Mouse (Mus musculus): ENCODE results near the gene Thada. TPM values are rescaled to one million over a fixed set of nuclear protein-coding genes. Genes with fewer than 3 reads are reported as not detected.
A peak's percentile ranks its signal among the peaks of the same experiment; 100 is the strongest.

Thada gene
- polyA plus RNA-seq, 1 experiment from 2014 or later = 7.8 TPM

DNA sequence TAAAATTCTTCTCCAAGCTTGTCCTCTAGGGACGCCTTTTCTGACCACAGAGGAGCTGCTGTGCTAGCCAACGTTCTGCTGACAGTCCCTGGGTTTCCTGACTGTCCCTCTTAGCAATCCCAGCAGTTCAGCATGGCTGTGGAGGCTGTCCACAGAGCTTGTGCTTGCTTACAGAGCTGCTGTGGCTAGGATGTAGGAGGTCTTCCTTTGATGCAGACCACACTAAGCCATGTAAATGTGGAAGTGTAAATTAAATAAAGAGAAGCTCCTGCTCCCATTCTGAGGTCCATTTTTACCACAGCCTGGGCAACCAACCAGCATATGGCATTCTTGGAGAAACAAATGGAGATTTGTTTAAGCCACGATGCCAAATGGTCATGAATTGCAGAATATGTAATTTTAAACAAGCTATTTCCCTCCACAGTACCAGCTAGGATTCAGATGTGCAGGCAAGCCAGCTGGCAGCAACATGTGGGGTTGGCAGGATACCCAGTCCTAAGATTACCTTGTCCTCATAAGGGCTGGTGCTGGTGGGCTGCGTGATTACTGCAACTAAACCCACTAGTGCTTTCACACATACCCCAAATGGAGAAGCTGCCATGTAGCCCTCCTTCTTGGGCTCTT is 207.3 kb downstream of the Thada start:
- no peak for ATAC-seq
- 60% methylated on average over 4 of the region's 4 CpGs for WGBS (ENCODE audit: insufficient replicate concordance)
- Histone ChIP-seq H3K4me3 (no peak overlapping the region), H3K9me3 (replicated peaks) (no peaks in the 10 kb centered on the region), H3K9ac (no peak overlapping the region), H3K36me3 (0 out of 2 replicates have a peak, but pooled peaks cover 3% of the 10 kb centered on the region), H3K4me2 (no peak overlapping the region), H3K27ac (no peak overlapping the region), H3K4me1 (peaks cover 48% of the 10 kb centered on the region), H3K27me3 (replicated peaks) (no peaks in the 10 kb centered on the region)

DNA sequence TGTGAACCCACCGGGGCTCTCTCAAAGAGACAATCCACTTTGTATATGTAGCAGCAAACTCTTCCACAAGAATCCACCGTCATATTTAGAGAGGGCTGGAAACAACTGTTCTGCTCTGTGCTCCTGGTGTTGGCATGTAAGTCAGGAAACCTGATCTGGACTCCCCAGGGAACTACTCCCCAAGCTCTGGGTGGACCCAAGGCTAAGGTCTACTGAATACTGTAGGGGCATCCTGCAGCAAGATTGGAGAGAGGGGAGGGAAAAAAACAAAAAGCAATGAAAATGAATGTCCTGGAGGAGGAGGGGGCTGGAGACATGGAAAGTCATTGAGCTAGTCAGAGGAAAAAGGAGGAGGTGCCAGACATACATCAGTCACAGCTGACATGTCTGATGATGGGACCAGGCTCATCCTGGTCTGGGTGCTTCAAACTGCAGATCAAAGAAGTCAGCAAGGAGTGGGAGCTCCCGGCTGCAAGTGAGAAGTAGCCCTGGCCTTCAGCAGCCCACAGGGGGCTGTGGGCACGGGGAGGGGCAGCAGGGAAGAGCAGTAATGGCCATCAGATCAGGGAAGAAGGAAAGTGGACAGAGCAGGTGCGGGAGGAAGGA is 208.0 kb downstream of the Thada start:
- H3K4me3 ChIP-seq = no peak overlapping the region
- WGBS (ENCODE audit: insufficient replicate concordance) = 71% methylated on average over 5 of the region's 5 CpGs
- no peak overlapping the region for H3K4me2 ChIP-seq
- no peak for ATAC-seq
- H3K27me3 ChIP-seq (replicated peaks) = no peaks in the 10 kb centered on the region
- H3K9ac ChIP-seq = no peak overlapping the region
- no peak overlapping the region for H3K27ac ChIP-seq
- H3K36me3 ChIP-seq = 0 out of 2 replicates have a peak, but pooled peaks cover 3% of the 10 kb centered on the region
- no peaks in the 10 kb centered on the region for H3K9me3 ChIP-seq (replicated peaks)
- H3K4me1 ChIP-seq = peaks cover 41% of the 10 kb centered on the region

DNA sequence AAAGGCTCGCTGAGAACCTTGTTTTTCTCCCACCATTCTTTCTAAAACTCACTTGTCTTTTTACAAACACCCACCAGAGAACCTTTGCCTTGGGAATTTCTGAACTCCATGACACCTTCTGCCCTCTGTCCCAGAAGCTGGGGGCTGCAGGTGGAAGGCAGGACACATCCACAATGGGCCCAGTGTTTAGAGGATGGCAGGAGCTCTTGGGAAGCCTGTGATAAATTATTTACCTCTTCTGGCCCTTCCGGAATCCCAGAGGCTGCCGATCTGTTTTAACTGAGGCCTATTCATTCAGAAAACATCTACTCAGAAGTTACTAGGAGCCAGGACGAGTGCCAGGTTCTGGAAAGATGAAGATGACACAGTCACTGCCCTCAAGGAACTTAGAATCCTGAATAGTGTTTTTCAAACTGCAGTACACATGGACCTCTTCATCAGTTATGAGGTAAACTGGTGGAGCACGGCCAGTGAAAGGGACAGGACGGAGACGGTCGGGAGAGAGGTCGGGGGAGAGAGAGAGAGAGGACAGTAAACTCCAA is 209.7 kb downstream of the Thada start:
- H3K27ac ChIP-seq = no peak overlapping the region
- no peak for ATAC-seq
- WGBS (ENCODE audit: insufficient replicate concordance) = 79% methylated on average over 9 of the region's 9 CpGs
- no peaks in the 10 kb centered on the region for H3K27me3 ChIP-seq (replicated peaks)
- H3K36me3 ChIP-seq = peaks cover 13% of the 10 kb centered on the region
- no peak overlapping the region for H3K4me2 ChIP-seq
- peaks cover 24% of the 10 kb centered on the region for H3K4me1 ChIP-seq
- no peaks in the 10 kb centered on the region for H3K9me3 ChIP-seq (replicated peaks)
- no peak overlapping the region for H3K9ac ChIP-seq
- no peak overlapping the region for H3K4me3 ChIP-seq

DNA sequence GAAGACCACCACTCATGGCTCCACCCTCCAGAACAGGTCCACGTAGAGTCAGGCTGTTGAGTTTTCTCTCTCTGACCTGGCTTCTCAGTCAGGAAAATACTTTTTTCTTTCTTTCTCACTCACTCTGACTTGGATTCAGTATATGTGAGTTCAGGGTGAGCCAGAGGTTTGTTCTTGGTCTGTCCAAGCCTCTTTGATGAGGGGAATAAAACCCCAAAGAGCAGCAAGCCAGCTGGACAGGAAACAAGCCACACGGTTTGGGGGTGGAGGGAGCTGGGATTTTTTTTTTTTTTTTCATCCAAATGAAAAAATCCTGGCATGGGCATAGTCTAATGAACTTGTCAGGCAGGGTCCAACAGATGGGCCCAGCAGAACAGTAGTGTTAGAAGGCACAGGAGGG is 210.2 kb downstream of the Thada start:
- no peak overlapping the region for H3K4me2 ChIP-seq
- H3K27ac ChIP-seq = no peak overlapping the region
- no peaks in the 10 kb centered on the region for H3K27me3 ChIP-seq (replicated peaks)
- H3K4me1 ChIP-seq = peaks cover 19% of the 10 kb centered on the region
- no peak overlapping the region for H3K4me3 ChIP-seq
- H3K9ac ChIP-seq = no peak overlapping the region
- 65% methylated on average over 2 of the region's 2 CpGs for WGBS (ENCODE audit: insufficient replicate concordance)
- H3K9me3 ChIP-seq (replicated peaks) = no peaks in the 10 kb centered on the region
- ATAC-seq = no peak
- peaks cover 13% of the 10 kb centered on the region for H3K36me3 ChIP-seq

DNA sequence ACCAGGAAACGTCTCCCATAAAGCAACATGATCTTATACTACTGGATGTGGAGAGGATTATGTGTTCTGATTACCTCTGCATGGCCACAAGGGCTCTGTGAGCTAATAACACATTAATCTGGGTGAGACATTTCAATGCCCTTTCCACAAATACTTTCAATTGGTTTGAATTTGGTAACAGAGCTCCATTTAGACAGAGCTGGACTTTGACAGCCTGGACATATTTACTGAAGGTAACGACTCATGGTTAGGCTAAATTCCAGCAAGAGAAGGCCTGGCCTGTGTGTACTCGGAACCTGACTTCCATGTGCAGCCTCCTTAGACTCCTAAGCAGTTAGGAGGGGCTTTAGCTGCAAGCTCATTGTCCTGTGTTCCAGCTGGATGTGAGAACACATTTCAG is 214.6 kb downstream of the Thada start:
- H3K4me2 ChIP-seq = no peak overlapping the region
- H3K4me3 ChIP-seq = no peak overlapping the region
- no peak for ATAC-seq
- no peak overlapping the region; the same call in 1 of the 2 replicates for H3K27ac ChIP-seq
- no peaks in the 10 kb centered on the region for H3K9me3 ChIP-seq (replicated peaks)
- no peak overlapping the region for H3K9ac ChIP-seq
- 70% methylated on average over 3 of the region's 3 CpGs for WGBS (ENCODE audit: insufficient replicate concordance)
- H3K36me3 ChIP-seq = peaks cover 34% of the 10 kb centered on the region
- H3K4me1 ChIP-seq = peaks cover 9% of the 10 kb centered on the region
- no peaks in the 10 kb centered on the region for H3K27me3 ChIP-seq (replicated peaks)

DNA sequence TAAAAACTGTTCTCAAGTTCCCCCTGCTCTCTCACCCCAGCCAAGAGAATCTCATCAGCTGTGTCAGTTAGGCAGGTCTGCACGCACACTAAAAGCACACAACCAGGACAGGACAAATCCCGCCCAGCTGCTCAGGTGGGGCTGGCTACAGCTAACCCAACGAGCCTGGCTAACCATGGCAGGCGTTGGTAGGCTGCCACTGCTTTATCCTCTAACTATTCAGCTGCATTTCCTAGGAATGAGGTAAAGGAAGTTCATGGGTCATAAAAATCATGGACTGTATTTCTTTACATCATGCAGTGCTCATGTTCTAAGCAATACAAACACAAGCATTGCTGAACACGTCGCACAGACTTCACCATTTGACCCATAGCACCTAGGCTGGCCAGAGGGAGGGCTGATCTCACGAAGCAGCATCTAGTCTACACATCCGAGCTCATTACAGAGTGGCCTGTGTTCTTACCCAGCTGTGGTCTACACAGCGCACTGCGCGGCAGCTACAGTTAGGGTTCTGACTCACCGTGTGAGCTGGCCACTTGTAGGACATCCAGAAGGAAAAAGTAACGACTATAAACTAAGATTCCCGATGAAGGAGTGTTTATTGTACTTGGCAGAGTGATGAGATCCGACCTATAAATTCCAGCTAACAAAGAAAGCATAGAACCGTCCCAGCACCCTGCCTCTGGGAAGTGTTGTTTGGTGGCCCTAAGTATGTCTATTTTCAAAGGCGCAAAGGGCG is 221.7 kb downstream of the Thada start:
- H3K27ac ChIP-seq = no peak overlapping the region
- no peak overlapping the region for H3K4me2 ChIP-seq
- H3K9me3 ChIP-seq (replicated peaks) = no peaks in the 10 kb centered on the region
- no peak overlapping the region for H3K4me3 ChIP-seq
- peaks cover 23% of the 10 kb centered on the region for H3K36me3 ChIP-seq
- H3K4me1 ChIP-seq = no peaks in the 10 kb centered on the region
- 83% methylated on average over 18 of the region's 18 CpGs for WGBS (ENCODE audit: insufficient replicate concordance)
- no peaks in the 10 kb centered on the region for H3K27me3 ChIP-seq (replicated peaks)
- no peak overlapping the region for H3K9ac ChIP-seq
- ATAC-seq = no peak

DNA sequence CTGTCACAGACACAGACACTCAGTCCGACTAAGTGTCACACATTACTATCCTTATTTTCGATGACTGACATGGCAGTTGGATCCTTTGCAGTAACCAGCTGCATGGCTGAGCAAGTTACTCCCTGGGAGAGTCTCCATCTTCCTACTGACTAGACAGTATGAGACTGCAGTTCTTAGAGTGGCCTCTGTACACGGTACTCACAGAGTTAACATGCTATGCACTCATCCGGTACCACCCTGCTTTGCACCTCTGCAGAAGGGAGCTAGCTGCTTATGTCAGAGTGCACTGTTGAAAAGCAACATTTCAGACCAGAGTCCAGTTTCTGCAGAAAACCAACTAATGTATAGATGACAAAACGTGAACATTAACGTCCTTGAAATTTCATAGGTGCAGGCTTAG is 222.2 kb downstream of the Thada start:
- Histone ChIP-seq H3K4me1 (no peaks in the 10 kb centered on the region), H3K4me3 (no peak overlapping the region), H3K27ac (no peak overlapping the region), H3K9me3 (replicated peaks) (no peaks in the 10 kb centered on the region), H3K4me2 (no peak overlapping the region), H3K27me3 (replicated peaks) (no peaks in the 10 kb centered on the region), H3K36me3 (peaks cover 26% of the 10 kb centered on the region), H3K9ac (no peak overlapping the region)
- 79% methylated on average over 6 of the region's 6 CpGs for whole genome bisulfite sequencing (ENCODE audit: insufficient replicate concordance)
- ATAC-seq = no peak

DNA sequence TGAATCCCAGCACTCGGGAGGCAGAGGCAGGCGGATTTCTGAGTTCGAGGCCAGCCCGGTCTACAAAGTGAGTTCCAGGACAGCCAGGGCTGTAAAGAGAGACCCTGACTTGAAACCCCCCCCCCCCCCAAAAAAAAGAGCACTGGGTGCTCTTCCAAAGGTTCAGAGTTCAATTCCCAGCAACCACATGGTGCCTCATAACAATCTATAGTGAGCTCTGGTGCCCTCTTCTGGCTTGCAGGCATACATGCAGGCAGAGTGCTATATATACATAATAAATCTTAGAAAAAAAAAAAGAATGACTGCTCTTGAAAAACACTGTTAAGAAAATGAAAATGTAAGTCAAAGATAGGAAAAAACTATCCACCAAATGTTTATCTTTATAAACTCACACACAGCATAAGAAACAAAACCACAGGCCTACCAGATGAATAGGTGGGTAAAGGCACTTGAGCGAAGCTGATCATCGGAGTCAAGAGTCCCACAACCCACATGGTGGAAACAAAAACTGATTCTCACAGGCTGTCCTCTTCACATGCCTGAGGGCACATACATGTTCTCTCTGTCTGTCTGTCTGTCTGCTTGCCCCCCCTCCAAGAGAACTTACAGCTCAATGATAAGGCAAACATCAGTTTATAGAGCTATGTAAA is 224.6 kb downstream of the Thada start:
- Histone ChIP-seq H3K27ac (no peak overlapping the region), H3K36me3 (peaks cover 28% of the 10 kb centered on the region), H3K9me3 (replicated peaks) (no peaks in the 10 kb centered on the region), H3K4me1 (peaks cover 17% of the 10 kb centered on the region), H3K4me3 (no peak overlapping the region), H3K27me3 (replicated peaks) (no peaks in the 10 kb centered on the region), H3K4me2 (no peak overlapping the region), H3K9ac (no peak overlapping the region)
- no peak for ATAC-seq
- 88% methylated on average over 6 of the region's 6 CpGs for WGBS (ENCODE audit: insufficient replicate concordance)

DNA sequence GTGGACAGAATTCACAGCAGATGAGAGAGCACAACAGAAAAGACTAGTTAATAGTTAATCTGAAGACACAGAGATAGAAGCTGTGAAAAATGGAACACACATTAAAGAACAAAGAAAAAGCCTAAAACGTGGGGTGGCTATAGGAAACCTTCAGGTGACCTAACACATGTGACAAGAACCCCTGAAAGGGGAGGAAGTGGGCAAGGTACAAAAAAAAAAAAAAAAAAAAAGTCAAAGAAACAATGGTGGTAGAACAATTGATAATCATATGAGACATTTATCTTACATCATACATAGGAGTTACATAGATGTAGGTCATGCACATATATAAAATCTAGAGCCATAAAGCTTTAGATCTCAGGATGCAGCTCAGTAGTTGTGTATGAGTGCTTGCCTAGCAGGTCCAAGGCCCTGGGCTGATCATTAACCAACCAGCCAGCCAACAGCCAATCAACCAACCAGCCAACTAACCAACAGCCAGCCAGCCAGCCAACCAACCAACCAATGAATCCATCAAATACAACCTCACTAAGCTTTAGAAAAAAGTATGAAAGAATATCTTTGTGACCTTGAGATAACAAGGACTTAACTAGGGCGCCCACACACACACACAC is 226.2 kb downstream of the Thada start:
- no peak for ATAC-seq
- H3K9me3 ChIP-seq (replicated peaks) = peaks cover 6% of the 10 kb centered on the region; the same call in 1 of the 2 replicates
- no peak overlapping the region for H3K9ac ChIP-seq
- peaks cover 26% of the 10 kb centered on the region for H3K36me3 ChIP-seq
- 66% methylated on average over 2 of the region's 2 CpGs for WGBS (ENCODE audit: insufficient replicate concordance)
- no peak overlapping the region for H3K4me3 ChIP-seq
- H3K4me1 ChIP-seq = peaks cover 33% of the 10 kb centered on the region
- no peak overlapping the region for H3K27ac ChIP-seq
- H3K4me2 ChIP-seq = no peak overlapping the region
- no peaks in the 10 kb centered on the region for H3K27me3 ChIP-seq (replicated peaks)

DNA sequence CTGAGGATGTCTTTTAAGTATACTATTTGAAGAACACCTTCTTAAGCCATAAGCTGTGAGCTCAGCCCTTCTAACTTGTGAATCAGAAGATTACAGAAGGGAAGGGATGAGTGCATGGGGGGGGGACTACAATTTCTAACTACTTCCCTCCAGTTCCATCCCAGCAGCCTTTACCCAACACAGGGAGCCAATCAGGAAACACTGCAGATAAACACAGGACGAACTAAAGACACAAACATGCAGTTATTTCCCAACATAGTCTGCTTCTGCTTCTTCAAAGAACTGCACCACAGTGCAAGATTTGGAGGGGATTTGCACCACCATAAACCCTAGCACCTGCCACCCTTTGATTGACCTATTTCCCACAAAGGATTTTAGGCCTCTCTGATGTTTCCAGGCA is 227.8 kb downstream of the Thada start:
- no peak for ATAC-seq
- no peak overlapping the region for H3K9ac ChIP-seq
- H3K4me2 ChIP-seq = no peak overlapping the region
- WGBS (ENCODE audit: insufficient replicate concordance) = 78% methylated on average over 1 of the region's 1 CpGs
- no peak overlapping the region for H3K27ac ChIP-seq
- H3K4me3 ChIP-seq = no peak overlapping the region
- peaks cover 22% of the 10 kb centered on the region for H3K36me3 ChIP-seq
- H3K27me3 ChIP-seq (replicated peaks) = no peaks in the 10 kb centered on the region
- peaks cover 45% of the 10 kb centered on the region for H3K4me1 ChIP-seq
- peaks cover 6% of the 10 kb centered on the region; the same call in 1 of the 2 replicates for H3K9me3 ChIP-seq (replicated peaks)

DNA sequence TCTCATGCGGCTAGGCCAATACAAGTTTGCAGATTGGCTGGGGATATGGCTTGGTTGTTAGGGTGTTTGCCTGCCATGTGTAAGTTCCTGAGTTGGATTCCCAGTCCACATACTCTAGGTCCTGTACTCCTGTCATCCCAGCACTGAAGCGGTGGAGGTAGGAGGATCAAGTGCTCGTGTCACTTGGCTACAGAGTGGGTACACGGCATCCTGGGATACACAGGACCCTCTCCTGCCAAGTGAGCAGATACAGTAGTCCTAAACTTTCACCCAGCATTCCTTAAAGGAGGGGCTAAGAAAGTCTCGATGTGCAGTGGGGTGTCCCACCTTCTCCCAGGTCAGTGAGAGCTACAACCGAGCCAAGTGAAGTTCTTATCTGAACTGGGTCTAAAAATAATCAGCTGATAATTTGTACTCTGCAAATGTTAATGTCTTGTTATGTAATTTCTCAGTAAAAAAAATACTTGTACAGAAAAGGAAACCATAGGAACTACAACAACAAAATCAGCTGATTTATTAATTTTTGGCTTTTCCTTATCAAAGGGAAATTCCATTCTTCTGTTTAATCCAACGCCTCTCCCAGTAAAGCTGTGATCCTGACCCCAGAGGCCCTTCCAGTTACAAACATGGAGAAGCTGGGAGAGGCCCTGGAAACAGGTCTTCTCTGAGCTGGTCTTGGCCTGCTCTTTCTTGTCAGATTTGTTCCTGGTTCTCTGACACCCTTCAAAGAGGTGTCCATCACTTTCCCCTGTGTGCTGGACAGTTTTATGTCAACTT is 229.0 kb downstream of the Thada start:
- H3K9me3 ChIP-seq (replicated peaks) = peaks cover 6% of the 10 kb centered on the region; the same call in 1 of the 2 replicates
- no peak overlapping the region for H3K4me2 ChIP-seq
- H3K36me3 ChIP-seq = peaks cover 22% of the 10 kb centered on the region
- 70% methylated on average over 7 of the region's 7 CpGs for WGBS (ENCODE audit: insufficient replicate concordance)
- 0 out of 2 replicates have a peak overlapping the region, but pooled peaks have one; percentile 5 for H3K27ac ChIP-seq
- H3K4me3 ChIP-seq = no peak overlapping the region
- H3K4me1 ChIP-seq = peaks cover 45% of the 10 kb centered on the region
- no peaks in the 10 kb centered on the region for H3K27me3 ChIP-seq (replicated peaks)
- ATAC-seq = no peak
- no peak overlapping the region for H3K9ac ChIP-seq

Measured in liver, embryonic 12.5 days (tissue).